Mouse (Mus musculus): Measurements from ENCODE around the gene Micu2. TPM values are rescaled to one million over a fixed set of nuclear protein-coding genes. Genes with fewer than 3 reads are reported as not detected.

The Micu2 gene
- total RNA-seq (2014; fragmentation: Nextera tagmentation) (28.9 and 32.4 TPM in 2 replicates), total RNA-seq (2017) (73.5 and 107 TPM in 2 replicates)

DNA sequence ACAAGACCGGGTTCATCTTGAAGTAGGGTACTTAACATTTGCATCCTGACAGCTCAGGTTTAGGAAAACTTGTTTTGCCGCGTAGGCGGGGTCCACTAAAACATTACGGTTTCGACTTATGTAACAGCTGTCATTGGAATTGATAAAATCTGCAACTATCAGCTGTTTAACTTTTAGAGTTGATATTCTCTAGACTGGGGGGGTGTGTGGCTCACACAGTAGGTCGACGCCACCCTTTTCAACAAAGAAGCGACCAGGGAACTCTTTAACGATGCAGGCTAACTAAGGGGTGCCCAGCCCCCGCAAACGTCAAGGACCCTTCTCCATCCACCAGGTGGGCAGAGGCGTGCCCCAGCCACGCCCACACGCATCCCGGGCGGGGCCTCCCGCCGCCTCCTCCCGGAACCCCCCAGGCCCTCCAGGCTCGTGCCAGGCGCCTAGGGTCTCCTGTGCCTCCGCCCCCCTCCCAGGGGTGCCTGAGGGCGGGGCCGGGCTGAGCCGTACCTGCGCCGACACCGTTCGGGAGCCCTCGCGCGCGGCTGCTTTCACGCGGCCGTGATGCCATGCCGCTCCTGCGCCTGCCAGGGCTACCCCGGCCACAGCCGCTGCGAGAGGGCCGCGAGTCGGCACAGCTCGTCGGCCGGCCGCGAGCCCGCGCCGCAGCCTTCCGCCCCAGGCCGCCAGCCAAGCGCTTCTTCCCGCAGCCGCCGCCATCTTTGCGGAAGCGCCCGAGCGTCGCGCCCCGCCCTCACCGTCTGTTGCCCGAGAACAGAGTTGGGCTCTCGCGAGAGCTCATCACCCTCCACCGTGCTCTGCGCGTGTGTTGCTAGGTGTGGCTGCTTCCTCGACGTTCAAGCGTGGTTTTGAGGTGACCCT lies at the start of gene Micu2:
TSS of gene Micu2 (minus strand) at position 737 of the 876 bp plus-strand sequence.
- peak; percentile 93 for ATAC-seq (replicated peaks; ENCODE audit: low FRiP score, low TSS enrichment, poor library complexity, severe bottlenecking)

DNA sequence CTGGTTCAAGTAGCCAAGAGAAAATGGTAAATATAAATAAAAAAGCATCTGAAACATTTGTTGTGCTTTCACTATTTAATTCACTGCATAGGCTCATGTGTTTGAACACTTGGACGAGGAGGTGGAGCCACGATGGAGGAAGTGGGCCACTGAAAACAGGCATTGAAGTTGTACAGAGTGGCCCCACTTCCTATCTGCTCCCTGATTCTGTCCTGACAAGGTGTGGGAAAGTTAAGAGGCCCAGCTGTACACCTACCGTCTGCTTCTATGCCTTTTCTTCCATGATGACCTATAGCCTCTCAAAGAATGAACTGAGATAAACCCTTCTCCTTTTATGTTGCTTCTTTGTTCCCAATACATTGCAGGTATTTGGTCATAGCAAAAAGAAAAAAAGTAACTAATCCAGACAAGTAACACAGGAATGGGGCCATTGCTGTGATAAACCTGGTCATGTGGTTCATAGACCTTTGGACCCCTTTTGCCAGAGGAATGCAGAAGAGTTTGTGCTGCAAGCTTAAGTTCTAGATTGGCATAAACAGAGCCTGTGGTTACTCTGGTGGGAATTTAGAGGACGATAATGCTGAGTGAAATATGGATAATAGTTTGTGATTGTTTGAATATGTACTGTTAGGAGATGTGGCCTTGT lies 47.7 kb upstream of the Micu2 start:
- no peak for ATAC-seq (replicated peaks; ENCODE audit: low FRiP score, low TSS enrichment, poor library complexity, severe bottlenecking)

DNA sequence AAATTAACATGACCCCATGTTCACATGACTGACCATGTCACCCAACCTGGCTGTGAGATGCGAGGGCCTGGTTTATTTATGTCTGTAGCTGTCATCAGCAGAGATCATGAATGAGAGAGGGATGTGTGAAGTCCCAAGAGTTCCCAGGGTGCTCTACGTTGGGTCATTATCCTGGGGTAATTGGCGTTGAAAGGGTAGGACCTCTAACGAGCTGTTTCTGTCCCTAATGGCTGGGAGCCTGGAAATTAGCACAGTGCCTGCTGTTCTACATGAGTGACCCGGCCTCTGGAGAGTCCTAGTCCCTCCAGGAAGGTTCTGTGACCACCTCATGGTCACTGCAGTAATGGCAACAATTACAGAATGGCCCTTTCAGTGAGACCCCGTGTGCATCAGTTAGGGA lies 37.1 kb upstream of the Micu2 start:
- no peak for ATAC-seq (replicated peaks; ENCODE audit: low FRiP score, low TSS enrichment, poor library complexity, severe bottlenecking)

DNA sequence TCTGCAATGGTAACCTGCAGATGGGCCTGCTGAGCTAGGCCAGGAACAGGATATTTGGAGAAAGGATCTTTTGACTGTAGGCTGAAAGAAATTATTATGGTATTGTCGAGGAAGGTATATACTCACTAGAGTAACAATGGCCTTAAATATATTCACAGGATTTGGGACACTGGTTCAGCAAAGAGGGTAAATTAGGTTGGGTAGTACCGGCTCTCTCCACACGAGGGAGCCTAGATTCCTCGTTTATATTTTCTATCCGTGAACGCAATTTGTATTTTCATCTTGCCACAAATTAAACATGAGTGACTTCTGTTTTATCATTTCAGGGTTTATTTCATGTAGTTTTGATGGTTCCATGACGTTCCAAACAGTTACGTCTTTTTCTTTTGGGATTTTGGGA lies 35.5 kb upstream of the Micu2 start:
- ATAC-seq (replicated peaks; ENCODE audit: low FRiP score, low TSS enrichment, poor library complexity, severe bottlenecking) = 0 out of 2 replicates have a peak, but pooled peaks have one; percentile 26

DNA sequence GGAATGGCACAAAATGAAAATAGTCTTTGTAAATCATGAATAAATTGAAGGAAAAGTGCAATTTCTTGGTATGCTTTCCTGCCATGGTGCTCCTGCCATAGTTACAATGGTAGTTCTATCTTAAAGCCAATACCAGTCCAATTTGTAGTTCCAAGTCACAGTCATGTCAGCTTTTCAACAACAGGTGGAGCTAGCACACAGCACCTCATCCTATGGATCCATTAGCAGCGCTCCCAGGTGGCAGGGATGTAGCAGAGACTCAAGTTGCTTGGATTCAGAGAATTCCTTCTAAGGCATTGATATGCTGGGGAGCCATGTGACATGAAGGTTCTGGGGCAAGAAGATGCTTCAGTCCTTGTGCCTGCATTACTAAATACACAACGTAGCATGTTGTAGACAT lies 19.8 kb upstream of the Micu2 start:
- ATAC-seq (replicated peaks; ENCODE audit: low FRiP score, low TSS enrichment, poor library complexity, severe bottlenecking) = no peak; the same call in 1 of the 2 replicates

DNA sequence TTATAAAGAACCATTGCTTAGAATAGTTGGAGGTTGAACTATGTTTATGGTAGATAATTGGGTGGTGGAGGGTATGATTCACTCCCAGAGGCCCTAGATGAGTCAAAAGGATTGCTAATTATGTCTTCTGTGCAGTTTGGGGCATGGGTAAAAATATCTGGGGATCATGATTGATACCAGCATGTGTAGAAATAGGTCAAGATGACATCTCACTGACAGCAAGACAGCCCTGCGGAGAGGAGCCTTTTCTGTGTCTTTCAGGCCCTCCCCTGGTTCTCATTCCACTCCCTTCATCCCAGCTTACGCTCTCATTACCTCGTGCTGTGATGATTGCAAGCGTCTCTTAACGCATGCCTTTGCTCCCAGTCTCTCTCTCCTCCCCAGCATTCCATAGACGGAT lies 4.8 kb upstream of the Micu2 start:
- ATAC-seq (replicated peaks; ENCODE audit: low FRiP score, low TSS enrichment, poor library complexity, severe bottlenecking) = no peak

DNA sequence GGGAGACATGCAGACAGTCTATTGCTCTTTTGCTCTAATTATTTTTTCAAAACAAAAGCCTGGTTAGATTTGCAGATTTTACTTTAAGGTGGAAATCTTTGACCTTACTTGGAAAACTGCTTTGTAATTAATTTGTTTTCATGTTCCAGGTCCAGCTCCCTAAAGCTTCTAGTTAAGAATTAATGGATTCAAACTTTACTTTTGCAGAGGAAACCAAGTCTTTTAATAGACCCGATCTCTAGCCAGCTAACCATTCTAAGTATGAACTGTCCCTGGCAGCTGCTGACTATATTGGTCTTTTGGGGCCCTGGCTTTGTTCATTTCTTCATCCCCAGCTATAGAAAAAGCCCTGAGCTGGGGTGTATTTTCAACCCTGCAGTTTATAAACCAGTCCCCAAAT lies 3.1 kb upstream of the Micu2 start:
- no peak for ATAC-seq (replicated peaks; ENCODE audit: low FRiP score, low TSS enrichment, poor library complexity, severe bottlenecking)

DNA sequence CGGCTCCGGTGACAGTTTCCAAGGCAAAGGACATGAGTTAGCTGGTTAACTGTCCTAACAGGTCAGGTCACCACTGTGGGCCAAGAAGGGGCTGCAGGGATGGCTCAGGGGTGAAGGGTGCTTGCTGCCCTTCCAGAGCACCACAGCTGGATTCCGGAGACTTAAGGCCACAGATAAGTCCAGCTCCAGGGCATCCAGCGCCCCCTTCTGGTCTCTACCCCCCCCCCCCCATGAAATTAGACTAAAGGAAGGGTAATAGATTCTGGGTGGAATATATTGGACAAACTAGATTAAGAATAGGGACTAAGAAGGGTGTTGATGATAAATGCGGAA lies 306 bp upstream of the Micu2 start:
- ATAC-seq (replicated peaks; ENCODE audit: low FRiP score, low TSS enrichment, poor library complexity, severe bottlenecking) = no peak

DNA sequence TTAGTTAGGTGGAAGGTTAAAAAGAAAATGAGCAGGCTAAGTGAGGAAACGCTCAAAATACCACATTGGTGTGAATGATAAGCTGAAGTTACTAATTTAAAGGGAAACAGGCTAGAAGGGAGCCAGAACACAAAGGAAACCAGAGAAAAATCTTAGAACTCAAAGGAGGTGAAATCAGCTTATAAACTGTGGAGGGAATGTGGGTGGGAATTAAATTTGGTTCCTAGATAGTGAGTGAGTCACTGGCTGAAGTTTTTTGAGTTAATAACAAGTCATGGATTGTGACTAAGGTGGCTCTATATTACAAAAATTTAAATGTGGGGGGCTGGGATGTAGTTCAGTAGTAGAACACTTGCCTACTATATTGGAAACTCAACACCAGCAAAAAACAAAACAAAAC lies 1.6 kb downstream of the Micu2 start:
- ATAC-seq (replicated peaks; ENCODE audit: low FRiP score, low TSS enrichment, poor library complexity, severe bottlenecking) = no peak

DNA sequence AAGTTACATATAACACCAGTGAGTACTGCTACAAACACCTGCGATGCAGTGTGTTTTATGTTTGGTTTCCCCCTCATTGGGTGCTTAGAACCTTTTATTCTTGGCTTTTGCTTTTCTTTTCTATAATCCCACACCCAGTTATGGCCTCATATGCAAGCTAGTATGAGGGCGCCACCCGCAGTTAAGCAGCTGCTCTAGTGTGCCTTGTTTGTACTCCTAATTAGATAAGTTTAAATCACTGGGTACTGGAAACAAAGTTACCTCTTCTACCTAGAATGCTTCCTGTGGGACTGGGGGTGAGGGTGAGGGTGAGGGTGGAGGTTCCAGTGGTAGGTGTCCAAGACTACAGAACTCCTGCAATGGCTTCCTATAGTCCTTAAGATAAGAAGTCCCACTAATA lies 2.9 kb downstream of the Micu2 start:
- ATAC-seq (replicated peaks; ENCODE audit: low FRiP score, low TSS enrichment, poor library complexity, severe bottlenecking) = no peak

DNA sequence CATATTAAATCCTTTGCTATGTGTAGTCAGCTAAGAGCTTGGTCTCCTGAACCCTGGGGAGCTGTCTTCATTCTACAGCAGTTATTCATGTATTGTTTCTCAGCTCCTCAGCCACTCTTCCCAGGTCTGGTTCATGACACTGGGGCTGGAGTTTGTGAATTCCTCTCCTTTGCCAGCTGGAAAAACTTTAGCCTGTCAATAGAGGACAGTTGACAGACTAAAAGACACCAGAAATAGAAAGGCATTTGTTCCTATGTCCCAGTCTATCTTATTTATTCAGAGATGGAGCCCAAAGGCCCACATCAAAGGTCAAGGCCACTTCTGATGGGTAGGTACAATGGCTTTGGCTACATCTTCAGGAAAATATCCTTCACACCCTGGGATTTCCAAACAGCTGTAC lies 7.3 kb downstream of the Micu2 start:
- no peak for ATAC-seq (replicated peaks; ENCODE audit: low FRiP score, low TSS enrichment, poor library complexity, severe bottlenecking)

DNA sequence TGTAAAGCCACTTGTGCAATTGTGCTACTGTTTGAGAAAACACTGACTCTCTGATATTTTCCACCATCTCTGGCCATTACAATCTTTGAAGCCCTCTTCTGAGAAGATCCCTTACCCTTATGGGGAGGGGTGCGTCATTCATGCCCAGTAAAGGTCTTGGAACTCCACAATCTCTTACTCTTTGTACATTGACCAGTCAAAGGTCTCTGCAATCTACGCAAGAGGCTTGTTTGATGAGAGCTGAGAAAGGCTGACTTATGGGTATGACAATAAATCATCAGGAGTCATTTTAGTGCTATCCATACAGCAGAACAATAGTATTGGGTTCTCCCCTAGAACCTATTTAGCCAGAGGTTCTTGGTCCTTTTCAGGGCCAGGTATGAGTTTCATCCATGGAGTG lies 9.9 kb downstream of the Micu2 start:
- ATAC-seq (replicated peaks; ENCODE audit: low FRiP score, low TSS enrichment, poor library complexity, severe bottlenecking) = no peak

DNA sequence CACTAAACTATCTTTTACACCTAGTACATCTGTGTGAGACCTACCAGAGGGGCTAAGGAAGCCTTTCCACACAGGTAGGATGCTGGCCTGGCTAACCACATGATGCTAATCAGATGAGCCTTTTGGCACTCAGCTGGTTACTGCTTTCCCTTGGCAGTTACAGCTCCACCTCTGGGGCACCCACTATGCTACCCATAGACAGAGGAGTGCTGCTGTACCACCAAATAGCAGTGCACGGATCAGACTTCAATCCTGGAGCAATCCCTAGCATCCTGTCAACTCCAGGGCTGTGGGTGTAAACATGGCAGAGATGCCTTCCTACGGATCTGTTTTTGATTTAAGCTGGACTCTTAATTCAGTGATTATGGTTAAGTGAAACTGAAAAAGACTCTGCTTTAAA lies 13.3 kb downstream of the Micu2 start:
- no peak for ATAC-seq (replicated peaks; ENCODE audit: low FRiP score, low TSS enrichment, poor library complexity, severe bottlenecking)

DNA sequence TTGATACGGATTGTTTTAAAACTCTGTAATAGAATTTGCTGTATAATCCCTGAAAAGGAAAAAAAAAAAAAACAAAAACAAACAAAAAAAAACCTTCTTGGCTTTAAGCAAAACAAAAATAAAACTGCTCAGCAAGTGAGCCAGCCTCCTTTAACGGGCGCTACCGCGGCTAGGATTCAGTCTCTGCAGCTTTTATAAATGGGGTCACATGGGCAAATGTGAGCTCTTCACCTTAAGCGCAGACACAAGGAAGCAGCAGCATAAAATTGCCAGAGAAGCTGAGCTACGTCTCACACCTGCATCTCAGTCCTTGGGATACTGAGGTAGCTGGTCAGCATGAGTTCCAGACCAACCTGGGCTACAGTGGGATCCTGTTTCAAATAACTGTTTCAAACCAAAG lies 16.6 kb downstream of the Micu2 start:
- ATAC-seq (replicated peaks; ENCODE audit: low FRiP score, low TSS enrichment, poor library complexity, severe bottlenecking) = no peak

DNA sequence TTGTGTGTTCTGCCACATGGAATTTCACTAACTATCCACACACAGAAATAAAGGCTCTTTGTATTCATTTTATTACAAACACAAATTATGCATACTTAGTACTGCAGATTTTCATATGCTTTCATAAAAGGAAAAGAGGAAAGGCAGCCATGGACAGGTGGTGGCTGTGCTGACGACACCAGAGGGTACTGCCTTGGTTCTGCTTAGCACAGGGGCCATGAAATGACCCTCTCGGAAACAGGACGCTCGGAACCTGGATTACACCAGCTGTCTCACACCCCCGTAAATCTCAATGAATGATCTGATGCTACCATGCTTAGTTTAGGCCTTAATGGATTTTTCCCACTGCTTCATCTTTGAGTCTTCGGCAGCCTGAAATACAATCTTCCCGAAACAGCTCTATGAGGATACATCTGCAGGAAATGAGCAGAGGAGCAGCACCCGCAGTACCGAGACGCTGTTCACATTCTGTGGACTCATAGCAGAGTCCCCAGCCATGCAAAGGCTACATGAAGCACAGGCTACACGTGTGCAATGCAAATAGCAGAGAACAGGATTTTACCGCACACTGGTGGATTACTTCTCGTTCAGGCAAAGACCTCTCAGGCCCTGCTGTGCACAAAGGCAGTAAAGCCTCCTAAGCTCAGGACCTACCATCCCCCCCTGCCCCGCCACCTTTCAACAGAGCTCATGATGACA lies 17.2 kb downstream of the Micu2 start:
- no peak for ATAC-seq (replicated peaks; ENCODE audit: low FRiP score, low TSS enrichment, poor library complexity, severe bottlenecking)

DNA sequence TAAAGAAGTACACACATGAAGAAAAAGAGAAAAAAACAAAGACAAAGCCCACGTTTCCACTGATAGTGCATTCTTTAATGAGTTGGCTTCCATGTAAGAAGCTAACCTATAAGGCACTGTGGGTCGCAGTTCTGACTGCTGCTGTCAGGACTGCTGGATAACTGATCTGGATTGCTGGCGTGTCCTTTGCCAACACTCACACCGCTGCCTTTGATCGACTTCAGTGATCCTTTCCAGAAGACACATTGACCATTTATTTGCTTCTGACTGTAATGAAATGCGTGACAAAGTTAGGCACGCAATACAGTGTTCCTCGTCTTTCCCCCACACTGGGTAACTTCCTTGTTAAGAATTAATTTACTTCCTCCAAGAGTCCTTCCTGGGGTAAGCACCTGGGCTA lies 18.3 kb downstream of the Micu2 start:
- no peak for ATAC-seq (replicated peaks; ENCODE audit: low FRiP score, low TSS enrichment, poor library complexity, severe bottlenecking)

DNA sequence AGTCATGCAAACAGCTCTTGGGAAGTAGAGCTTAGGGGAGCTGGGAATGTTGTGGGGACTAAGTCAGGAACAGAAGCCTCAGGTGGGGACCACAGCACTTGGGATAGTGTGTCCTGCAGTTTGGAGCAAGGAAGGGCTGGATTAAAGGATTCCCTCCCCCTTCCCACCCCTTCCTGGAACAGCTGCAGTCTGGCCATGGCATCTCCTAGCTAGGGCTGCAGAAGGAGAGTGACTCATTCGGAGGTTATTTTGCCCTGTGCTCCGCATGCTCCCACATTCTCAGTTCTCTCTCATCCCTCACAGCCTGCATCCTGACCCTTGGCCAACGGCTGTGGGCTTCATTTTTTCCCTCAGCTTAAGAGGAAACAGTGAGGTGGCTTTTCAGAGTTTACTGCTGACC lies 18.9 kb downstream of the Micu2 start:
- no peak for ATAC-seq (replicated peaks; ENCODE audit: low FRiP score, low TSS enrichment, poor library complexity, severe bottlenecking)

DNA sequence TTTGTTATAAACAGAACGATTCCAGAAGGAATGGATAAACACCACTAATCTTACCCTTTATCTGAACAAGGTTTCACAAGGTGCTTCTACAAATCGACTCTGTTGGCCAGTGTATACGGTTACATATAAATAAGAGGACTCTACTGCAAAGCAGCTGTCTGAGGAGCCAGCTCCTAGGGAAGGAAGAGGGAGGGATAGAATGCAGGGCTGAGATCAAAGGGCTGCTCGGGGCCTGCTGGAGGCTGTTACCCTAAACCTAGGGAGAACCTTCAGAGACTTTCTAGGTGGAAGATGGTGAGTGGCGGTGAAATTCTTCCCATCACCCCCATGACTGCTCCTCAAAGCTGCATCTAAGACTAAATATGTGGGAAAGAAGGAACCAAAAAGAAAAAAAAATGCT lies 20.9 kb downstream of the Micu2 start:
- no peak for ATAC-seq (replicated peaks; ENCODE audit: low FRiP score, low TSS enrichment, poor library complexity, severe bottlenecking)

DNA sequence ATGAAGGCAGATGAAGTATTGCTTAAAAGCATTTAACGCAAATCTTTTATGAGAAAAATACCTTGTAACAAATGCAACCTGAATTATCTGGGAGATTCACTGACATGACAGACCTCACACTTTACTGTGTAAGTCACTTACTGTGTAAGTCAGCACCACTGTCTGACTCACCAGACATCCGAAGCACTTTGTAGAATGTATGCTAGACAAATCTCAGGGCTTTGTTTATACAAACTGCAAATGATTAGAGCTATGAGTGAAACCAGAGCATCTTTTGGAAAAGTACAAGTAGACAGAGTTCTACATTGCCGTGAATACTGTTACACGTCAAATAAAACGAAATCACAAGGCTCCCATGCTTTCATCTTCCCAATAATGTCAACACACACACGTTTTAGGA lies 23.4 kb downstream of the Micu2 start:
- no peak for ATAC-seq (replicated peaks; ENCODE audit: low FRiP score, low TSS enrichment, poor library complexity, severe bottlenecking)

DNA sequence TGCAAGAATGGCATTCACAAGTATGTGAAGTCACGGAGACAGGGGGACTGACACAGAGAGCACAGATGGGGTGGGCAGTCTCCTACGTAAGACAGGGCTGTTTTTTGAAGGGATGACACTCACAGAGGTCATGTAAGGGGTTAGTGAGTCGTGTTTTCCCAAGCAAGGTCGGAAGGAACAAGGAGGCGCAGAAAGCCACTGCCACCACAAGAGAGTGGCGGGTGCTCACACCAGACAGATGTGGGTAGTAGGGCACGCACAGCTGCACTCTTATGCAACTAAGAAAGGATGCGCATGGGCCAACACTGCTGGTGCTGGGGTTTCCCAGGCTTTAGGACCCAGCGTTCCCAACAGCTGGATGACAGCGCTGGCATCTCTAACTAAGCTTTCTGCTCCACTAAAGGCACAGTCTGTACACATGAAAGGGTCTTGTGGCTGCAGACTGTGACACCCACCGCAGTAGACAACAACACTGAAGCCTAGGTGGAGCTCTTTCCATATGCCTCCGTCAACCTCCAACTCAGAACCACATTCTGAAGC lies 27.0 kb downstream of the Micu2 start:
- no peak for ATAC-seq (replicated peaks; ENCODE audit: low FRiP score, low TSS enrichment, poor library complexity, severe bottlenecking)

Data from megakaryocyte-erythroid progenitor cell, adult 5-6 weeks (primary cell).